Mouse (Mus musculus): ENCODE results near the gene Nadsyn1. TPM values are rescaled to one million over a fixed set of nuclear protein-coding genes. Genes with fewer than 3 reads are reported as not detected.

The Nadsyn1 gene
- 8.4 and 11.3 TPM in 2 replicates for total RNA-seq (2014; rRNA removed; ENCODE audit: low replicate concordance)
- polyA plus RNA-seq (2015; fragmentation: Nextera tagmentation; extraction: Ambion mirVana): 7.8 and 8.5 TPM in 2 replicates

DNA sequence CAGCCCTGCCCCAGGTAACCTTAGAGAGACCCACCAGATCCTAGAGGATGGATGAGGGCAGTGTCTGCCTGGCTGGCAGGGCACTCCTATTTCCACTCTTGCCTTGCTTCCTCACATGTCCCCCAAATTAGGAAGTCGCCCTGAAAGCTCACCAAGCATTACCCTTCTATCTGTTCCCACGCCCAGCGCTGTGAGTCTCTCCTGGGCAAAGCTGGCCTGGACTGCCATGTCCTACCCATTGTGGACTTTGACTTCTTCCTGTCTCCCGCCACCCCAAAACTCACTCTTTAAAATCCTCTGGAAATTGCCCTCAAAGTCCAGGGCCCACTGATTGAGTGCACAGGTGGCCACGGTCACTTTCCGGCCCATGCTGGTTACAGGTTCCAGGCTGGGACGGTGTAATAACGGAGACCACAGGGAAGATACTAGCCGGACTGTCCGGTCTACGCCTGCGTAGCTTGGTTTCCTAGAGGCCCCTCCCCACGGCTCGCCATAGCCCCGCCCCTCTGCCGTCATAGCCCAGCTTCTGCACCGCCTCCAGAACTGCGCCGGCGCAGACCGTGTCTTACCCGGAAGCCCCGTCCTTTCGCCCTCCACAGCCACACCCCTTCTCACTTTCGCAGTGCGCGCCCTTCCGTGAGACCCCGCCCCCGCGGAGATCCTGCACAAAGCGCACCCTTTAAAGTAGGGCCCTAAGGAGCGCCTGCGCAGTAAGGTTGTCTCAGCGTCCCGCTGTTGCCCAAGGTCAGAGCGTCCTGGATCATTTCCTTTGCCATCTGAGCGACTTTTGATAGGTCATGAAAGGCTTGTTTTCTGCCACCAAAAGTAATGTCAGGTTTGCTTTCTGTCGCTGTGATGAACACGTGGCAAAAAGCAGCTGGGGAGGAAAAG is at the start of gene Nadsyn1, which contains the start of gene Dhcr7:
TSS of gene Nadsyn1 (minus strand) at position 475 of the 891 bp plus-strand sequence.
TSS of gene Dhcr7 (plus strand) at position 771 of the 891 bp plus-strand sequence.
- TF ChIP-seq EP300 (IDR thresholded peaks at IDR 0.05; ENCODE audit: low read depth) (no peak), CTCF (IDR thresholded peaks at IDR 0.05; ENCODE audit: low read depth) (no peak)
- Histone ChIP-seq H3K9me3 (replicated peaks; ENCODE audit: control insufficient read depth, low read length) (no peaks in the 10 kb centered on the region), H3K4me3 (ENCODE audit: low read depth, low read length) (peak within 1 kb of the TSS; percentile 79), H3K4me1 (ENCODE audit: control insufficient read depth, insufficient read depth) (peaks cover 13% of the 10 kb centered on the region), H3K9ac (replicated peaks; ENCODE audit: low read depth, low read length) (peak within 1 kb of the TSS; percentile 75), H3K27me3 (ENCODE audit: control insufficient read depth, insufficient read depth, low read length) (no peaks in the 10 kb centered on the region), H3K36me3 (replicated peaks; ENCODE audit: control insufficient read depth, insufficient read depth, low read length) (no peaks in the 10 kb centered on the region; the same call in 1 of the 2 replicates), H3K4me2 (ENCODE audit: low read depth, low read length) (peak within 1 kb of the TSS; percentile 93), H3K27ac (ENCODE audit: low read depth) (peak within 1 kb of the TSS; percentile 86)
- WGBS: under 1% methylated on average over 40 of the region's 40 CpGs
- peak; percentile 98 for DNase-seq (ENCODE audit: low spot score)
- peak; percentile 99 for ATAC-seq (ENCODE audit: insufficient read depth, low read depth)

DNA sequence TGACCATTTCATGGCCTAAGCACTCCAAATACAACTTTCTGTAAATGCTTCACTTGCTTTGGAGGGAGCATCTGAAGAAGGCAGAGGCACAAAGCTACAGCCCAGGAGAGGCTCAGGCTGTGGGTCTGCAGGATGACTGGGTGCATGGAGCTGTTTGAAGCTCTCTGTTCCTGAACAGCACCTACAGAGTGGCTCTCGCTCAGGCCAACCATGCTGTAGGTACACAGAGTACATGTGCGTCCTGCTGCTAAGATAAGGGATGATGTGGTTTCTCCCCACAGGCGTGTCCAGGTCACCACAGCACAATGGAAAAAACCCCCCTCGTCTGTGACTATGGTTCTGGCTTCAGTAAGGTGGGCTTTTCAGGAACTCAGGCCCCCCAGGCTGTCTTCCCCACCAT is 46.2 kb upstream of the Nadsyn1 start:
- no peaks in the 10 kb centered on the region for H3K4me1 ChIP-seq (ENCODE audit: control insufficient read depth, insufficient read depth)
- no peak overlapping the region for H3K4me2 ChIP-seq (ENCODE audit: low read depth, low read length)
- peaks cover 7% of the 10 kb centered on the region; the same call in 1 of the 2 replicates for H3K9me3 ChIP-seq (replicated peaks; ENCODE audit: control insufficient read depth, low read length)
- DNase-seq (ENCODE audit: low spot score) (no peak), ATAC-seq (ENCODE audit: insufficient read depth, low read depth) (no peak)
- no peaks in the 10 kb centered on the region for H3K36me3 ChIP-seq (replicated peaks; ENCODE audit: control insufficient read depth, insufficient read depth, low read length)
- no peak overlapping the region for H3K27ac ChIP-seq (ENCODE audit: low read depth)
- no peak overlapping the region for H3K4me3 ChIP-seq (ENCODE audit: low read depth, low read length)
- 63% methylated on average over 4 of the region's 4 CpGs for WGBS
- no peaks in the 10 kb centered on the region for H3K27me3 ChIP-seq (ENCODE audit: control insufficient read depth, insufficient read depth, low read length)
- TF ChIP-seq CTCF (IDR thresholded peaks at IDR 0.05; ENCODE audit: low read depth) (no peak), EP300 (IDR thresholded peaks at IDR 0.05; ENCODE audit: low read depth) (no peak)
- no peak overlapping the region for H3K9ac ChIP-seq (replicated peaks; ENCODE audit: low read depth, low read length)

DNA sequence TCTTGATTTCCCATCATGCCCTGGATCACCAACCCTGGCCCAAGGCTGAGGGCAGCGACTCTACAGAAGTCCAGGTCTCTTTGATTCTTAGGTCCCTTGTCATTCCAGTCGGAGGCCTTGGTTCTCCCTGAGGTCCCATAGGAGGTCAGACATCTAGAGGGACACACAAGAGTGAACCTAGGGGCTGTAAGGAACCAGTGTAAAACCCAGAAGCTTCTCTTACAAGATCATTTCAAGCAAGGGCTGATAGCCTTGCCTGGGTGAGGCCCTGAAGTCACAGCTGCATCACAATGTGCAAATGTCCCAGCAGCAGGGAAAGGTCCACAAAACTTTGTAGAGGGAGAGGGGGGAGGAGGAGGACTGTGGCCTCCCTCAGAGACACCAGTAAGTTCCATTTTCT is 43.9 kb upstream of the Nadsyn1 start, which contains the start of gene Gm498:
TSS of gene Gm498 (plus strand) at position 301 of the 400 bp plus-strand sequence.
- no peak within 1 kb of the TSS for H3K4me3 ChIP-seq (ENCODE audit: low read depth, low read length)
- 60% methylated on average over 2 of the region's 2 CpGs for WGBS
- no peak within 1 kb of the TSS for H3K4me2 ChIP-seq (ENCODE audit: low read depth, low read length)
- TF ChIP-seq CTCF (IDR thresholded peaks at IDR 0.05; ENCODE audit: low read depth) (no peak), EP300 (IDR thresholded peaks at IDR 0.05; ENCODE audit: low read depth) (no peak)
- H3K9ac ChIP-seq (replicated peaks; ENCODE audit: low read depth, low read length): no peak within 1 kb of the TSS
- H3K9me3 ChIP-seq (replicated peaks; ENCODE audit: control insufficient read depth, low read length): no peaks in the 10 kb centered on the region
- ATAC-seq (ENCODE audit: insufficient read depth, low read depth) (no peak), DNase-seq (ENCODE audit: low spot score) (no peak)
- no peaks in the 10 kb centered on the region for H3K27me3 ChIP-seq (ENCODE audit: control insufficient read depth, insufficient read depth, low read length)
- no peak within 1 kb of the TSS for H3K27ac ChIP-seq (ENCODE audit: low read depth)
- no peaks in the 10 kb centered on the region for H3K4me1 ChIP-seq (ENCODE audit: control insufficient read depth, insufficient read depth)
- no peaks in the 10 kb centered on the region for H3K36me3 ChIP-seq (replicated peaks; ENCODE audit: control insufficient read depth, insufficient read depth, low read length)

DNA sequence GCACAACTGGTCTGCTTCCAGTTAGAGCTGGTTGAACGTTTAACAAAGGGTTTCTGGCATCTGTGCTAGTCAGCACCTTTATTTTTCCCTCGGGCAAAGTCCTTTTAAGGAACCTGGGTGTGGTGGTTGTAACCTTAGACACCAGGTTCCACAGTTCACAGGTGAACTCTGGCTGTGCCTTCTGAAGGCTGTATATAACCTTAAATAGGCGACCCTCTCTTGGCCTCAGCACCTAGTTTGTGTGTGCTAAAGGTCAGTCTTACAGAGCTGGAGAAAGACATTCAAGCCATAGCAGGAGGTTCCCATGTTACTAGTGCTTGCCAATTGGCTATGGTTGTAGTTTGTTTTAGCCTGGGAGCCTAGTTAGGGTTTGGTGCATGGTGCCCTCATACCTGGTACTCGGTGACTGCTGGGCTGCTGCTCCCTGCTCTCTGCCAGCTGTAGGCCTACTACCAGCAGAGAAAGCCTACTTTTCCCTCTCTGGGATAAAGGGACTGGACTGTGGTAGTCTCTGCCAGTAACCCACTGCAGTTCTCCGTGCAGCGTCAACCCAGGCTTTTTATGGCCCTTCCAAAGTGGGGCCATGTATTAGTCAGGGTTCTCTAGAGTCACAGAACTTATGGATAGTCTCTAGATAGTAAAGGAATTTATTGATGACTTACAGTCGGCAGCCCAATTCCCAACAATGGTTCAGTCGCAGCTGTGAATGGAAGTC is 26.3 kb upstream of the Nadsyn1 start:
- Histone ChIP-seq H3K4me2 (ENCODE audit: low read depth, low read length) (no peak overlapping the region), H3K9ac (replicated peaks; ENCODE audit: low read depth, low read length) (no peak overlapping the region), H3K36me3 (replicated peaks; ENCODE audit: control insufficient read depth, insufficient read depth, low read length) (peaks cover 39% of the 10 kb centered on the region), H3K9me3 (replicated peaks; ENCODE audit: control insufficient read depth, low read length) (no peaks in the 10 kb centered on the region), H3K27ac (ENCODE audit: low read depth) (no peak overlapping the region), H3K4me1 (ENCODE audit: control insufficient read depth, insufficient read depth) (no peaks in the 10 kb centered on the region), H3K27me3 (ENCODE audit: control insufficient read depth, insufficient read depth, low read length) (no peaks in the 10 kb centered on the region), H3K4me3 (ENCODE audit: low read depth, low read length) (no peak overlapping the region)
- TF ChIP-seq CTCF (IDR thresholded peaks at IDR 0.05; ENCODE audit: low read depth) (no peak), EP300 (IDR thresholded peaks at IDR 0.05; ENCODE audit: low read depth) (no peak)
- no peak for ATAC-seq (ENCODE audit: insufficient read depth, low read depth)
- DNase-seq (ENCODE audit: low spot score): no peak
- WGBS: 80% methylated on average over 6 of the region's 8 CpGs

DNA sequence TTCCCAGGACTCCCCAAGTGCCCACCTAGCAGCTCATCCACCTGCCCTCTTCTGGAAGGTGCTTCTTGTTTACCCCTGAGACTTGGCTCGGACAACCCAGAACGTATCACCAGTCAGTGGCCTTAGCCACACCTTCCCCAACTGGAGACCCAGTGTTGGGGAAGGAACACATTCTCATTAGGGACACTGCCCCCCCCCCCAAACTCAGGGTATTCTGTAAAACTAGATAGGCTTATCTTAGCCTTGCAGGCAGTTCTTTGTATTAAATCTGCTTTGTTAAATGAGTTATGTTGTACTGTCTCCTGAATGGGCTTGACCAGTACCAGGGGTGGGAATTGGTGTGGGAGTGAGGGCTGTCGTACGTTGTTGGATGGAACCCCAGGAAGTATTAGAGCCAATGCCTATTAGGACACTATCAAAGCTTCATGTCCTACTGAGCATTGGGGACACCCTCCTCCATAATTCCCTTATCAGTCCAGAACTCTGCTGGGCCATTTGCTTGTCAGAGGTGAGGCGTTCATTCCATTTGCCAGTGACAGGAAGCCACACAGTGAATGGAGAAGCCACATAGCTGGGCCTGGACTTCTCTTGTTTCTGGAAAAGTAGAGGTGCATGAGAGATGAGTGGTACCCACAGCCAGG is 25.6 kb upstream of the Nadsyn1 start:
- H3K9ac ChIP-seq (replicated peaks; ENCODE audit: low read depth, low read length): no peak overlapping the region
- H3K27me3 ChIP-seq (ENCODE audit: control insufficient read depth, insufficient read depth, low read length): no peaks in the 10 kb centered on the region
- DNase-seq (ENCODE audit: low spot score): no peak
- no peaks in the 10 kb centered on the region for H3K4me1 ChIP-seq (ENCODE audit: control insufficient read depth, insufficient read depth)
- no peak for TF ChIP-seq EP300 (IDR thresholded peaks at IDR 0.05; ENCODE audit: low read depth)
- no peak for TF ChIP-seq CTCF (IDR thresholded peaks at IDR 0.05; ENCODE audit: low read depth)
- no peak overlapping the region for H3K27ac ChIP-seq (ENCODE audit: low read depth)
- H3K9me3 ChIP-seq (replicated peaks; ENCODE audit: control insufficient read depth, low read length): no peaks in the 10 kb centered on the region
- H3K36me3 ChIP-seq (replicated peaks; ENCODE audit: control insufficient read depth, insufficient read depth, low read length): peaks cover 45% of the 10 kb centered on the region
- no peak overlapping the region for H3K4me3 ChIP-seq (ENCODE audit: low read depth, low read length)
- H3K4me2 ChIP-seq (ENCODE audit: low read depth, low read length): no peak overlapping the region
- WGBS: 78% methylated on average over 5 of the region's 5 CpGs
- no peak for ATAC-seq (ENCODE audit: insufficient read depth, low read depth)

Measured in heart, postnatal 0 days (tissue).